Mouse (Mus musculus): ENCODE data around the gene Pax6.

Gene Pax6

DNA sequence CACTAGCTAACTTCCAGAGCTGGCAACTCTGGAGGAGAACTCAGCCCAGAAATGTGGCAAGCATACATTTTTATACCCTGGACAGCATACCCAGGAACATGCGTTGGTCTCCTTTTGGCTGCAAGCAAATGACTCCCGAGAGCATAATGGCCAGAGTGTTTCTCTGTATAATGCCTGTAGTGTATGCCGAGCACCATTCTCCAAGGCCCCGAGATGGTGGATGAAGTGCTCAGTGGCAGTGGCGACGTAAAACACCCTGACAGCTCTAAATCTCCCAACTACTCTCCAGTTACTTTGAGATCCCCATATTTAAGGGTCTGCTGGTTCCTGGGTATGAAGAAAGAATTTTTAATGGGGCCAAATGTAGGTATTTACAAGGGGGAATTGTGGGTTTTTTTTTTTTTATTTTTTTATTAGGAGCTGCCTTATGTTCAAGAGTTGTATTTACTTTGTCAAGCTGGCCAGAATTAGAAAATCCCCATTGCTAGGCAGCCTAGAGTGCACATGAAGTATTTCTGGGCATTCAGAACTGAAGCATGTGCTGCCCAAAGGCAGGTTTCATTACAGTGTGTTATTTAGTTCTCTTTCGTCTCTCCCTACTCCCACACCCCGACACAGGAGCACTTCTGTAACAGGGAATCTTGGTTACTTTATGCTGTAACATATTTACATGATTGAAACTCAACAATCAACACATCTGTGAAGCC lies 46.9 kb downstream of the Pax6 start:
- in situ Hi-C loops (cut with MboI; ENCODE audit: low sequenced_read_pairs), result no loop called here

DNA sequence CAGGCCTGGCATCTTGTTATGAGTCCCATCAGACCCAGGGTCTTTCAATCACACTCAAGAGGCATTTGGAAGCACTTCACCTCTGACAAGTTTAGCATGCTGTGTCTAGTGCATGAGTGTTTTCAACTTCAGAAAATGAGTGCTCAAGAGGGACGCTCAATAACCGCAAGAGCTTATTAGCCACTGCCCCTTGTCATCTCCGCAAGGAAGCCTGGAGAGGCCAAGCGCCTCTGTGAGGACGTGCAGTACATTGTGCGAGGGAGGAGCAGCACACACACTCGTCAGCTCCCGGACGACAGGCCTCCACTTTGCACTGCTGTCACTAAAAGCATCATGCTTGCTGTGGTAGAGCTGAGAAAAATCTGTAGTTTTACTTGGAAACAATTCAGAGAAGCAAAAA lies 58.0 kb downstream of the Pax6 start:
- in situ Hi-C loops (cut with MboI; ENCODE audit: low sequenced_read_pairs), result no loop called here

DNA sequence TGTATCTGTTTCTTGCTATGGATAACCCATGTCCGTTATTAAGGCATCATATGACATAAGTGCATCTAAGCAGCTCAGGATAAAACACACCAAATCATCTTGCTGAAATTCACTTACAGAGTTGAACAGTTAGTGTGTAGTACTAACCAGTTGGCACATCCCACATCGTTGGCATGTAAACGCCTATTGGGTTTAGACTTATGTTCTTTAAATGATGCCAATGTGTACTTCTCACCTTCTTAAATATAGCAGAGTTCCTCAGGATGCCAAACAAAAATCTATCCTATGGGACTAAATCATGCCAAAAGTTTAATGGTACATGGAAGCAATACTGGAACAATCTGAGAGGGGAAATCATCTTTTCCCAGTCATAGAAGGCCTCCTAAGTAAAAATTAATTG lies 62.0 kb downstream of the Pax6 start:
- in situ Hi-C loops (cut with MboI; ENCODE audit: low sequenced_read_pairs), result no loop called here

DNA sequence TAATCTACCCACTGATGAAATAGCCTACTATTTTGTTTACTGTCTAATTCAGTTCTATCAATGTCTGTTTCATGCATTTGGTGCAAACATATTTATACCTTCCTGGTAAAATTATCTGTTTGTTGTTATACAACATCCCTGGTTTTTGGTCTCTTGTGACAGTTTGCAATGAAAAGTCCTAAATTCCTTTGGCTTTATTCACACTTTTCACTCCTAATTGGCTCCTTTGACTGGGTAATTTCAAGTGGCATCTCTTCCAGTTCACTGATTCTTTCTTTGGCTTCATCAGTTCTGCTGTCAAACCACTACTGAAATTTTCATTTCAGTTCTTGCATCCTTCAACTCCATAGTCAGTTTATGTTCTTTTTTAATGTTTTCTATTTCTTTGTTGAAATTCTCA lies 67.5 kb downstream of the Pax6 start:
- in situ Hi-C loops (cut with MboI; ENCODE audit: low sequenced_read_pairs), result no loop called here

DNA sequence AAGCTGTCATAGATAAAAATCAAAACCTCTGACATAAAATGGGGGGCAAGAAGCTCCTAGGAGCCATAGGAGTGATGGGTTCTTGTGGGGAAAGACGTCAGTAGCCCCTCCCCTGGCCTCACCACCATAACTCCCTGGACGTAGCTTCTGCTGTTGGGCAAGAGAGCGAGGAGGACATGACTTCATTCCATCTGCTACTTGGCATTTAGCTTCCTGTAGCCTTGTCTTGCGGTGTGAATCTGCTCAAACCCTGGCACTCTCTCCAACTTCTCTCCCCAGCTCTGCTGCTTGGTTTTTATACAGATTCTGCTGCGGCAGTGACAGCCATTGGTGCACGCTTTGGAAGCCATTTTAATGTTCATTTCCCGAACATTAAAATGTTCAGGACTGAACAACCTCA lies 78.2 kb downstream of the Pax6 start:
- in situ Hi-C loops (cut with MboI; ENCODE audit: low sequenced_read_pairs), result no loop called here

All from CH12F3 (cell line).